Mouse (Mus musculus): Measurements from ENCODE around the gene Gm2381.
"Not testable (repeated sequence)": the region's sequence is repeated elsewhere in the genome, so short reads cannot be mapped to it uniquely, and the experiment has no call there.

Gene Gm2381

DNA sequence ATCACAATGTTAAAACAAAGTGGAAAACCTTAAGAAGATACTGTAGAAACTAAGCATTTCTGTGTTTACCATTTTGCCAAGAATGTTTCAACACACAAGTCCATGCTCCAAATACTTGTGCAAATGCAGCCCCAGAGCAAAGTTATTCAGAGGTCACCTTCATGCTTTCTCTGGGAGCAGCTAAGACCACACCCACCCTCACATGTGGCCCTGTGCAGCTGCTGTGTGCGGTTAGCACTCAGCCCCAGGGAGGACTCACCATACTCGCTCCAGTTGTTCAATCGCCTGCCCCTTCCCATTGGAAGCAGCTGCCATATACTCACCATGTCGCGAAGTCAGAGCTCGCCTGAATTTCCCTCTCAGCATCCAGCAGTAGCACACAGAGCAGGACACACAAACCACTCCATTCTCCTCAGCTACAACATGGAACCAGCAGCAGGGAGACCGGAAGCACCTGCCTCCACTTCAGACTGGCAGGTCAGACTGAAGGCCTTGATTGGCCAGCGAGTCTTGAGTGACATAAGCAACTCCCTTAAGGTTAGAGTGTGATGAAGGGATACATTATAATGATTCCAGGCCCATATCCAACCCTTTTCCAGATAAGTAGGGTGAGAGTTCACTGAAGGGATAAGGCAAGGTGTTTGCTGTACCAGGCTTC, at the start of gene Gm2381:
TSS of gene Gm2381 (minus strand) at position 434 of the 658 bp plus-strand sequence.
- not testable (repeated sequence) for DNase-seq

DNA sequence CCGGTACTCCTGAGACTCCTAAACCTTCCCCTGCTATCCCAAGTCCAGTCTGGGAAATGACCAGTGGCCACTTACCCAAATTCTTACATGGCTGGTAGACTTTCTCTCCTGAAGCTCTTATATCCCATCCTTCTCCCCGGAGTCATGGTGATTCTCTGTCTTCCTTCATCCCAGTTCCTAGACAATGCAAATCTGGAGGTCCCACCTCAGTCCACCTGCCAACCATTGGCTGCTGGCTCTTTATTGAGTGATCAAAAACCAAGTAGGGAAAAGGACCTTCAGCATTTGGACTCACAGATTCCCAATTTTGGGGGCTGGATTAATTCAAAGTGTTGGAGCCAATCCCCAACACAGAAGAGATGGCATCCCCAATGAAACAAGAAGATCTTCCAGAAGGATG, 31.0 kb upstream of the Gm2381 start:
- not testable (repeated sequence) for DNase-seq

DNA sequence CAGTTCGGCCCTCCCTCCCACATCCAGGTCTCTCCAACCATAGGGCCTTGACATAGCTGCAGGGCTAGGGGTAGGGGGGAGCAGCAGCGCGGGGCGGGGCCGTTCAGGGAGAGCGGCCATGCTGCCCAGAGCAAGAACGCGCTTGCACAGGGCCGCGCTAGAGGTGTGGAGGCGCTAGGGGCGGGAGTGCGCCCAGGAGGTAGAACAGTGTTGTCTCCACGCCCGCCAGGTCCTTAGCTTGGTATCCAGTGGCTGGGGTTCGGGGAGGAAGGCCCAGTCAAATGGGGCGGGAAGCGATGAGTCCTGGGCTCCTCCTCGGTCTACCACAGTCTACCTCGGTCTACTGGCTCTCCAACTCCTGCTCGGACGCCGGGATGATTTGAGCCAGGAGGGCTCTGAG, 11.1 kb upstream of the Gm2381 start:
- no peak for DNase-seq

DNA sequence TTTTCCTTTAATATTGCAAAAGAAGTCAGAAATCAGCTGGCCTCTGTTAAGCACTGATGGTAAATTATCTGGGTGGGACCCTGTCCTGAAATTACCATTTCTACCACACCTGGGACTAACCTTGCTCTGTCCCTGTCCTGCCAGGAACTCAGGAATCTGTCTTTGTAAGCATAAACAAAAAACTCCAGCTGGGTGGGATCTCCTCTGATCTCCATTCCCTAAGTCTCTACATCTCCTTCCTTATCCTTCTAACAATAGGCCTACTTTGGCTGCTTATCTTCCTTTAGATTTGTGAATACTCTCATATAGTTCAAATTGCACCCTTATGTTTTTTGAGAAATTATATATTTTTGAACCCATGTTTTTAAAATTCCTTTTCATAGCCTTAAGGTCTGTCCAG, 28.7 kb downstream of the Gm2381 start:
- DNase-seq: not testable (repeated sequence)

DNA sequence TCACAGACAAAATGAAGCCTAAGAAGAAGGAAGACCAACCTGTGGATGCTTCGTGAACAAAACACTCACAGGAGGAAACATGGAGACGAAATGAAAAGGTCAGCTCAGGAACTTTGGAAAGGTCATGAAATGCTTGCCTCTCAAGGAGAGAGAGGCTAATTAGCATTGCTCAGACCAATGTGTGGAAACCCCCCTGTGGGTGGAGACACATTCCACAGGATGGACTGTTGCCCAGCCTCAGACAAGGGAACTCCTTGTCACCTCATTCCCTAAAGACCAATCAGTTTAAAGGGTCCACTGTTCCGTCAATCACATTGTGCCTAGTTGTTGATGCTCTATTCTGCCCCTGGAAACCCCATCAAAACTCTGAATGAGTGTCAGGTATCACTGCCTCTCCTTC, 34.8 kb downstream of the Gm2381 start:
- no peak for DNase-seq

DNA sequence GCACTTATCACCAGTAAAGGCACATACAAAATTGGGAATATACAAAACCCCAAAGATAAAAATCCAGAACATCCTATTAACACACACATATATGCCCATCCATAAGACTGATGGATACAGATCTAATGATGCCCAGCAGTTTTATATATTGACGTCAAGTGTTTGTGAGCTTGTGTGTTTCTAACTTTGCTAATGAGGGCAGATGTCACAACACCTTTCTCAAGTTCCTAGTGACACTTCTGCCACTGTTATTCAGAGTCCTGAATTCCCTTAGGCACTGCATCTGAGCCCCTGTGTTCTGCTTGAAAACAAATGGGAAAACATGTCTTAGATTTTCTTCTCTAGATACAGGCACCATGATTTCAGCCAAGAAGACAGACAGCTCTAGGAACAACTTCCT, 73.6 kb downstream of the Gm2381 start, which contains the start of gene Vmn2r62:
TSS of gene Vmn2r62 (minus strand) at position 101 of the 400 bp plus-strand sequence.
- DNase-seq: not testable (repeated sequence)
